ENCODE assay signal across 8 mouse cellular contexts in the genomic region with DNA sequence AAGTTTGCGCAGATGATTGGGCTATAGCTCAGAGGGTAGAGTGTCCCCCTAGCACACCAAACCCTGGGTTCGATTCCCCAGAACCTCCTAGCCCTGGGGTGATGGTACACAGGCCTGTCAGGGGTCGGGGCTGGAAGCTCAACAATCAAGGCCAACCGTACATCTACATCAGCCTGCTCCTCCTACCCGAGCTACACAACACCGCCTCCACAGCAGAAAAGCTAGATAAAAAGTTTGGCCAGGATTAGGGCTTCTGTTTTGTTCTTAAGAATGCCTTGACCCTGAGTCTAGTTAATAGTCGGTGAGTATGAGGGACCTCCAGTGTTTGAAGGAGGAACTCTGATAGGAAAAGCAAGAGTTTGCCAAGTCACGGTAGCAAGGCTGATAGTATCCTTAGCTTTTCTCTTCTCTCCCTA. TPM values are rescaled to one million over a fixed set of nuclear protein-coding genes. Genes with fewer than 3 reads are reported as not detected.
A peak's percentile ranks its signal among the peaks of the same experiment; 100 is the strongest.
DNase-seq lines count a peak whose midpoint lies in the region; ATAC-seq and TF ChIP-seq lines count a peak whose summit lies in the region.

No protein-coding gene starts in this region.

- H3K4me3 ChIP-seq in heart, postnatal 0 days (ENCODE audit: low read depth, low read length) = peak overlapping the region; percentile 89
- peak overlapping the region; percentile 81 for H3K4me3 ChIP-seq in forebrain, embryonic 13.5 days

- H3K27ac ChIP-seq in heart, postnatal 0 days (ENCODE audit: low read depth) = peak overlapping the region; percentile 95
- H3K27ac ChIP-seq in forebrain, embryonic 13.5 days = peak overlapping the region; percentile 95

- H3K4me2 ChIP-seq in heart, postnatal 0 days (ENCODE audit: low read depth, low read length) = peak overlapping the region; percentile 79
- H3K4me2 ChIP-seq in forebrain, embryonic 13.5 days = peak overlapping the region; percentile 83

- TF ChIP-seq CTCF in heart, postnatal 0 days (IDR thresholded peaks at IDR 0.05; ENCODE audit: low read depth) = no peak

- ATAC-seq in heart, postnatal 0 days (ENCODE audit: insufficient read depth, low read depth) = peak; percentile 7; the same call in 1 of the 2 replicates
- peak; percentile 22; the same call in 1 of the 2 replicates for ATAC-seq in forebrain, embryonic 13.5 days
- ATAC-seq in megakaryocyte progenitor cell, adult 5-6 weeks (replicated peaks; ENCODE audit: poor library complexity) = peak; percentile 7; the same call in 1 of the 2 replicates

- no peaks in the 10 kb centered on the region for H3K27me3 ChIP-seq in heart, postnatal 0 days (ENCODE audit: control insufficient read depth, insufficient read depth, low read length)
- 0 out of 2 replicates have a peak, but pooled peaks cover 3% of the 10 kb centered on the region for H3K27me3 ChIP-seq in forebrain, embryonic 13.5 days

- 8% methylated on average over 8 of the region's 8 CpGs for WGBS in heart, postnatal 0 days
- 33% methylated on average over 8 of the region's 8 CpGs for WGBS in forebrain, embryonic 13.5 days

- no peak for TF ChIP-seq EP300 in heart, postnatal 0 days (IDR thresholded peaks at IDR 0.05; ENCODE audit: low read depth)

- H3K9me3 ChIP-seq in heart, postnatal 0 days (replicated peaks; ENCODE audit: control insufficient read depth, low read length) = no peaks in the 10 kb centered on the region
- no peaks in the 10 kb centered on the region for H3K9me3 ChIP-seq in forebrain, embryonic 13.5 days (replicated peaks)

- peak; percentile 23 for DNase-seq in heart, postnatal 0 days (ENCODE audit: low spot score)
- no peak for DNase-seq in heart, adult 9 months (ENCODE audit: low spot score in 2 of 2)
- DNase-seq in NIH3T3 (ENCODE audit: low read depth) = peak; percentile 41
- no peak for DNase-seq in frontal cortex, adult 2 months (ENCODE audit: extremely low spot score in 1 of 2, low spot score in 1 of 2)
- no peak for DNase-seq in urinary bladder, postnatal 14 days (ENCODE audit: low spot score)
- no peak for DNase-seq in kidney, adult 11 months

- H3K36me3 ChIP-seq in heart, postnatal 0 days (replicated peaks; ENCODE audit: control insufficient read depth, insufficient read depth, low read length) = peaks cover 21% of the 10 kb centered on the region
- H3K36me3 ChIP-seq in forebrain, embryonic 13.5 days (ENCODE audit: poor library complexity, severe bottlenecking) = peaks cover 33% of the 10 kb centered on the region

- H3K4me1 ChIP-seq in heart, postnatal 0 days (ENCODE audit: control insufficient read depth, insufficient read depth) = peaks cover 9% of the 10 kb centered on the region
- peaks cover 17% of the 10 kb centered on the region for H3K4me1 ChIP-seq in forebrain, embryonic 13.5 days

- peak overlapping the region; percentile 85 for H3K9ac ChIP-seq in heart, postnatal 0 days (replicated peaks; ENCODE audit: low read depth, low read length)
- peak overlapping the region; percentile 94 for H3K9ac ChIP-seq in forebrain, embryonic 13.5 days

RNA-seq across cellular contexts. Expression of gene Trrap, which starts 1.5 kb away (rescaled TPM):
- 73.2 and 85.0 TPM in 2 replicates for total RNA-seq in heart, postnatal 0 days (2014; rRNA removed; ENCODE audit: low replicate concordance)
- 23.2 and 24.6 TPM in 2 replicates for polyA plus RNA-seq in heart, postnatal 0 days (2015; fragmentation: Nextera tagmentation; extraction: Ambion mirVana)
- polyA plus RNA-seq in forebrain, embryonic 13.5 days (2015; fragmentation: Nextera tagmentation; extraction: Ambion mirVana) = 80.9 and 82.1 TPM in 2 replicates
- total RNA-seq in megakaryocyte progenitor cell, adult 5-6 weeks (2015) = 67.1 and 67.3 TPM in 2 replicates
- 36.7 and 39.7 TPM in 2 replicates for total RNA-seq in megakaryocyte progenitor cell, adult 5-6 weeks (2017)
- polyA plus RNA-seq in frontal cortex, adult 2 months (2012; rRNA removed) = 171 and 174 TPM in 2 replicates

RNA-seq across cellular contexts. Expression of gene Tmem130, which starts 7.5 kb away (rescaled TPM):
- 0.53 and 2.2 TPM in 2 replicates for total RNA-seq in heart, postnatal 0 days (2014; rRNA removed; ENCODE audit: low replicate concordance)
- 0.36 and 0.44 TPM in 2 replicates for polyA plus RNA-seq in heart, postnatal 0 days (2015; fragmentation: Nextera tagmentation; extraction: Ambion mirVana)
- 79.2 and 94.8 TPM in 2 replicates for polyA plus RNA-seq in forebrain, embryonic 13.5 days (2015; fragmentation: Nextera tagmentation; extraction: Ambion mirVana)
- total RNA-seq in megakaryocyte progenitor cell, adult 5-6 weeks (2015) = not detected in 2 replicates
- total RNA-seq in megakaryocyte progenitor cell, adult 5-6 weeks (2017) = 0.03 TPM in 1 of 2 replicates, not detected in the other
- polyA plus RNA-seq in frontal cortex, adult 2 months (2012; rRNA removed) = 153 and 159 TPM in 2 replicates

Comparison
In these comparisons a context has a peak if more than half of its experiments do, and no peak if none do; other contexts are left out.
1. DNase-seq: peak in heart, postnatal 0 days (single experiment) and NIH3T3 (single experiment); none in heart, adult 9 months (0 of 2), frontal cortex, adult 2 months (0 of 2), urinary bladder, postnatal 14 days (single experiment) and kidney, adult 11 months (single experiment).
2. RNA of gene Tmem130, which starts 7.5 kb away (polyA plus RNA-seq): 153 to 159 TPM in frontal cortex, adult 2 months and 79.2 to 94.8 TPM in forebrain, embryonic 13.5 days; 0.36 to 0.44 TPM in heart, postnatal 0 days; every median in the first group is over 10 times any median in the second.
3. Peak in every context shown above with its lines, with median percentiles within 50 percentile points of each other: ATAC-seq.